Mouse (Mus musculus) Muller cell, postnatal 12 days (primary cell): Measurements from ENCODE around the gene Olfr1195.
"Not testable (repeated sequence)": the region's sequence is repeated elsewhere in the genome, so short reads cannot be mapped to it uniquely, and the experiment has no call there.

Source experiments
- DNase-seq: peaks from one replicate; pipeline ENCODE4 v3.0.0-alpha.2; 2015; ENCODE audit errors: inconsistent ontology term

The Olfr1195 gene

GRCm38 (mm10) chr2:88689087-88689486 lies at the start of gene Olfr1195:
Gene Olfr1195, minus strand, starts transcription at chr2:88689187.
- DNase-seq: no peak

GRCm38 (mm10) chr2:88732266-88732665 lies 43.3 kb upstream of the Olfr1195 start, which contains the start of gene Olfr1197:
Gene Olfr1197, minus strand, starts transcription at chr2:88732366.
- no peak for DNase-seq

- DNase-seq: no peak
These were observed 15.5 kb upstream of the Olfr1195 start, which contains the start of gene Olfr1196 for GRCm38 (mm10) chr2:88704497-88704896. Gene Olfr1196, minus strand, starts transcription at chr2:88704597.

- DNase-seq: not testable (repeated sequence)
These were observed 13.7 kb downstream of the Olfr1195 start, which contains the start of gene Olfr1193 for GRCm38 (mm10) chr2:88675328-88675727. Gene Olfr1193, plus strand, starts transcription at chr2:88675628.

GRCm38 (mm10) chr2:88648209-88648608 lies 40.8 kb downstream of the Olfr1195 start, which contains the start of gene Olfr1192-ps1:
Gene Olfr1192-ps1, plus strand, starts transcription at chr2:88648509.
- DNase-seq: no peak

- DNase-seq: not testable (repeated sequence)
These were observed 48.7 kb downstream of the Olfr1195 start, which contains the start of gene Olfr1191-ps1 for GRCm38 (mm10) chr2:88640242-88640641. Gene Olfr1191-ps1, plus strand, starts transcription at chr2:88640542.
